Mouse (Mus musculus) liver, adult 2 months (tissue): ENCODE results near the gene Dync1li1. TPM values are rescaled to one million over a fixed set of nuclear protein-coding genes. Genes with fewer than 3 reads are reported as not detected.

Experiments used
- DNase-seq: peaks from one replicate; pipeline ENCODE4 v3.0.0-alpha.2; 2011; ENCODE audit warnings: low read depth, low spot score; ENCODE audit errors: extremely low read depth
- H3K27ac ChIP-seq: fragments of 200-500 bp; replicated peaks from 2 replicates; pipeline ENCODE4 v1.5.1; 2012; ENCODE audit warnings: low read depth, mild to moderate bottlenecking, control low read depth, inconsistent platforms, low read length; ENCODE audit not compliant: insufficient read depth
- H3K27me3 ChIP-seq: fragments of 200-500 bp; 2 replicates; pipeline ENCODE4 v1.6.1; 2012; ENCODE audit warnings: mild to moderate bottlenecking, moderate library complexity, low read length, inconsistent platforms; ENCODE audit not compliant: control insufficient read depth, insufficient read depth
- H3K36me3 ChIP-seq: fragments of 200-500 bp; 2 replicates; pipeline ENCODE4 v1.6.1; 2012; ENCODE audit warnings: low read length, inconsistent platforms; ENCODE audit not compliant: control insufficient read depth, insufficient read depth
- H3K4me1 ChIP-seq: fragments of 200-500 bp; 2 replicates; pipeline ENCODE4 v1.6.1; 2011; ENCODE audit warnings: low read length; ENCODE audit not compliant: control insufficient read depth, insufficient read depth
- H3K4me3 ChIP-seq: fragments of 200-500 bp; 2 replicates; pipeline ENCODE4 v1.5.1; 2011; ENCODE audit warnings: low read depth, mild to moderate bottlenecking, control low read depth, low read length, moderate library complexity; ENCODE audit not compliant: insufficient read depth
- H3K79me2 ChIP-seq: fragments of 200-500 bp; 2 replicates; pipeline ENCODE4 v1.6.1; 2012; ENCODE audit warnings: inconsistent platforms, mild to moderate bottlenecking, low read length, moderate library complexity; ENCODE audit not compliant: control insufficient read depth, insufficient read depth
- H3K9ac ChIP-seq: fragments of 200-500 bp; 2 replicates; pipeline ENCODE4 v1.6.1; 2012; ENCODE audit warnings: low read depth, mild to moderate bottlenecking, control low read depth, inconsistent platforms, low read length
- CTCF ChIP-seq: fragments of 200-500 bp; IDR thresholded peaks from 2 replicates; pipeline ENCODE4 v1.5.1; 2011; ENCODE audit warnings: low read depth, low read length, control low read depth
- POLR2A ChIP-seq: fragments of 200-500 bp; IDR thresholded peaks from 2 replicates; pipeline ENCODE4 v1.6.1; 2011; ENCODE audit warnings: low read length, control low read depth; ENCODE audit not compliant: insufficient read depth; ENCODE audit errors: extremely low read depth
- WGBS: fragments of 180-500 bp; shearing (Covaris S2); methylation state at CpG from one replicate; pipeline ENCODE4 v1.1.7; 2018; 5-methylcytosine and 5-hydroxymethylcytosine counted together
- polyA plus RNA-seq: library from polyadenylated mRNA; depleted of rRNA; stranded (reverse); fragments of >200 nt; gene quantifications from 2 replicates; pipeline ENCODE4 v1.2.3, GENCODE M21; 2012
- total RNA-seq: library from RNA; depleted of rRNA; stranded (reverse); fragments of >200 nt; gene quantifications from 2 replicates; pipeline ENCODE4 v1.2.3, GENCODE M21; 2014

Dync1li1 gene
- total and polyA plus RNA-seq, 2 experiments: 4.5 to 16.1 TPM

DNA sequence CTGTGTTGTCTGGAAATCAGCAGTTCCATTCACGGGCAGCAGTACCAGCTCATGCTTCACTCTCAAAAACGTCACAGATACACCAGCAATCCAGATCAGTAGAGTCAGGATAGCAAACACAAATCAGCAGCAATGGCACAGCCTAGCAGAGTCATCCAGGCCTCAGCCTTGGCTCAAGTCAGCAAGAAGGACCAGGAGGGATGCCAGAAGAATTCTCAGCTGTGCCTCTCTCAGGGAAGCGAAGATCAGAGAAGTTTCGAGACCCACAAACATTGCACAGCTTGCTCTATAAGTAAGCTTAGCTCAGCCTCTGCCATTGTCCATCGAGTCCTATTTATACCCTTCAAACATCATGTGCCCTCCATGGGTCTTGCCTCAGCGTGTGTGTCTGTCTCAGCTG, 8.1 kb upstream of the Dync1li1 start:
- 87% methylated on average over 6 of the region's 6 CpGs for WGBS

DNA sequence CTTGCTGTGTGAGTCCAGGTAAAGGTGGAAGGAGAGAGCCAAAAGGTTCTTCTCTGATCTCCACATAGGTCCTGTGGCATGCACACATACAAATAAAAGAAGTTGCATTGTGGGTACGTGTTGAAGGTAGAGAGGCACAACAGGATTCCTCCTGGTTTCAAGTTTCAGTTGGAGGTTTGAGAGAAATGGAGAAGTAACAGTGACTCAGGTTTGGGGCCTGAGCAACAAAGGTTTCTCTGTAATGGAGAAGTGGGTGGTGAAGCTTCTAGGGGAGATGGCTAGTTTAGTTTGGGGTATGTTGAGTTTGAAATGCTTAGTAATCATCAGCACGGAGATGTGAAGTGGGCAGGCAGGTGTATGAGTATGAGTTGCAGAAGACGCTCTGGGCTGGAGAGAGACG, 6.4 kb upstream of the Dync1li1 start:
- WGBS: 86% methylated on average over 4 of the region's 4 CpGs
- no peak overlapping the region for H3K27ac ChIP-seq
- no peak overlapping the region for H3K9ac ChIP-seq
- H3K27me3 ChIP-seq: no peaks in the 10 kb centered on the region
- DNase-seq: no peak
- TF ChIP-seq CTCF: no peak
- no peak for TF ChIP-seq POLR2A
- H3K36me3 ChIP-seq: no peaks in the 10 kb centered on the region
- H3K79me2 ChIP-seq: no peaks in the 10 kb centered on the region
- H3K4me3 ChIP-seq: no peak overlapping the region
- no peaks in the 10 kb centered on the region for H3K4me1 ChIP-seq

More for the DNA sequence above, 8.1 kb upstream of the Dync1li1 start:
- TF ChIP-seq CTCF: no peak
- no peak for TF ChIP-seq POLR2A
- Histone ChIP-seq H3K79me2 (no peaks in the 10 kb centered on the region), H3K36me3 (no peaks in the 10 kb centered on the region), H3K9ac (no peak overlapping the region), H3K27ac (no peak overlapping the region), H3K4me3 (no peak overlapping the region), H3K27me3 (no peaks in the 10 kb centered on the region), H3K4me1 (no peaks in the 10 kb centered on the region)
- DNase-seq: no peak

DNA sequence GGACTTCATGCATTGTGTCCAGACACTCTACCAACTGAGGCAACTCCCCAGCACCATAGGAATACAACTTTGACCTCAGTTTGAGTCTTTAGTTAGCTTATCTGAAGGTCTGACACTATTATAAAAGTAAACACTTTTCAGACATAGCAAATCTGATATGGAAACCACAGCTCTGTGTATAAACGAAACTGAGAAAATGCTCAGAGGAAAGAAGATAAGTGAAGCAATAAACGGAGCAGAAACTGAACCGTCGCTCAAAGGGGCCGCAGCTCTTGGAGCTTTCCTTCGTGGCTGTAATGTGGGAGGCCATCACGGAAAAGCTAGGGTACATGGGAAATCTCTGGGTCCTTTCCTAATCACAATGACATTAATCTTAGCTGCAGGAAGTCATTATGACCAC, 2.3 kb upstream of the Dync1li1 start:
- TF ChIP-seq POLR2A (no peak), CTCF (no peak)
- 84% methylated on average over 7 of the region's 7 CpGs for WGBS

DNA sequence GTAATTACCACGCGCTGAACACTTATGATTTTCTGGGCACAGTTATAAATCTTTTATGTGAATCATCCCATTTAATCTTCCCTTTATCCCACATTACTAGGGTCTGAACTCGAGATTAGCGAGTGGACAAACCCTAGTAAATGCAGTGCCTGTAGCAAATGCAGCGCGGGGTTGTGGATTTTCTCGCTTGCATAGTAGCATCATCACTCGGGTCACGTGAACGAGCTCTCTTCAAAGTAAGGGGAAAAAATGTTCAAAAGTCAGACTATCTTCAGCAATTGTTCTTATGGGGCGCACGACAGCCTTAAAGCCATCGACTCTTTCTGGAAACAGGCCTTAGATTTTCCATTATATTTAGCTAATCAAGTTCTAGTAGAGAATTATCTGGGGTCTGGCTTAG, 951 bp upstream of the Dync1li1 start:
- WGBS: 82% methylated on average over 13 of the region's 13 CpGs
- Histone ChIP-seq H3K27ac (no peak overlapping the region), H3K27me3 (no peaks in the 10 kb centered on the region), H3K4me1 (peaks cover 8% of the 10 kb centered on the region), H3K4me3 (no peak overlapping the region), H3K9ac (no peak overlapping the region), H3K79me2 (peaks cover 4% of the 10 kb centered on the region; the same call in 1 of the 2 replicates), H3K36me3 (peaks cover 3% of the 10 kb centered on the region; the same call in 1 of the 2 replicates)
- no peak for DNase-seq
- no peak for TF ChIP-seq POLR2A
- TF ChIP-seq CTCF: no peak

More for the DNA sequence above, 2.3 kb upstream of the Dync1li1 start:
- Histone ChIP-seq H3K4me1 (peaks cover 8% of the 10 kb centered on the region), H3K9ac (no peak overlapping the region), H3K36me3 (no peaks in the 10 kb centered on the region), H3K27me3 (no peaks in the 10 kb centered on the region), H3K27ac (no peak overlapping the region), H3K79me2 (no peaks in the 10 kb centered on the region; the same call in 1 of the 2 replicates), H3K4me3 (no peak overlapping the region)
- no peak for DNase-seq

DNA sequence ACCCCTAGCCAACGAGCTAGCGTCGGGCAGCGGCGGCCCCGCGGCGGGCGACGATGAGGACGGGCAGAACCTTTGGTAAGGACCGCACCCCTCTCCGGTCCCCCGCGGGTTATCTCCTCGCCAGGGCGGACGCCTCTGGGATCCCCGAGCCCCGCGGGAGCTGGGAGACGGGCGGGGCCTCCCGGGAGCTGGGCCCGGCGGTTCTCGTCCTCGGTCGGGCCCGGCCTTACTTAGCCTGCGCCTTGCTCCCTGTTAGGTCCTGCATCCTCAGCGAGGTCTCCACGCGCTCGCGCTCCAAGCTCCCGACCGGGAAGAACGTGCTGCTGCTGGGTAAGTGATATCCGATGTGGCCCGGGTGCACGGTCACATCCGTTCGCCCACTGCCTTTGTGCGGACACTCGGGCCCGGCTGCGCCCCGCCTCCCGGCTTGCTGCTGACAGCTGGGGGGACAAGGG, 390 bp downstream of the Dync1li1 start:
- peak overlapping the region; percentile 96 for H3K9ac ChIP-seq
- H3K36me3 ChIP-seq: peaks cover 3% of the 10 kb centered on the region; the same call in 1 of the 2 replicates
- H3K27me3 ChIP-seq: no peaks in the 10 kb centered on the region
- H3K27ac ChIP-seq: peak overlapping the region; percentile 85
- peaks cover 8% of the 10 kb centered on the region for H3K4me1 ChIP-seq
- WGBS: under 1% methylated on average over 50 of the region's 50 CpGs
- H3K4me3 ChIP-seq: peak overlapping the region; percentile 93
- peak; percentile 19 for DNase-seq
- peaks cover 4% of the 10 kb centered on the region; the same call in 1 of the 2 replicates for H3K79me2 ChIP-seq
- TF ChIP-seq CTCF (no peak), POLR2A (no peak)

DNA sequence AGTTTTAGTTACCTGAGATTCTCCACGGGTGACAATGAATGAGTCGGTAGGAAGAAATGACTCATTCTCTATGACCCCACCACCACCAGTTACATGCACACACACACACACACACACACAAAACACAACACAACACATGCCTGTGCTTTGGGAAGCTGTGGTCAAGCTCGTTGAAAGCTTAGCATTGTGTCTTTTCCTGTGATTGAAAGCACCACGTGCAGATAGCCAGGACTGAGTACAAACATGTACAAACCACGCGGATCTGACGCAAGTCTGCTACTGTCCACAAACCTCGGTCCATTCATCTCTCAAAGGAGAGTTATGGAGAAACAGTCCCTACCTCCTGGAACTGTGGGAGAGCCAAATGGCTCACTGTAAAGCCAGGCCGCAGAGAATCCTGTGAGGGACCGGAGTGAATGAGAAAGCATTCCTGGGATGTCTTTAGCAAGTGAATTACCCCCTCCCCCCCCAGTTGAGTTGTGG, 1.6 kb downstream of the Dync1li1 start:
- Histone ChIP-seq H3K27ac (peak overlapping the region; percentile 52), H3K36me3 (peaks cover 3% of the 10 kb centered on the region; the same call in 1 of the 2 replicates), H3K79me2 (peaks cover 6% of the 10 kb centered on the region; the same call in 1 of the 2 replicates), H3K4me3 (no peak overlapping the region), H3K27me3 (no peaks in the 10 kb centered on the region), H3K4me1 (peaks cover 8% of the 10 kb centered on the region), H3K9ac (no peak overlapping the region)
- peak; percentile 90 for DNase-seq
- TF ChIP-seq POLR2A: no peak
- TF ChIP-seq CTCF: no peak
- 7% methylated on average over 10 of the region's 10 CpGs for WGBS
